Mouse (Mus musculus): ENCODE results near the gene Dao.

GRCm38 (mm10) chr5:113965659-113966185 is 37.8 kb upstream of the Dao start:
- TF ChIP-seq CTCF (IDR thresholded peaks at IDR 0.05; ENCODE audit: insufficient read depth, low read depth, low read length), result no peak
- no peak for TF ChIP-seq POLR2A (IDR thresholded peaks at IDR 0.05; ENCODE audit: insufficient read depth, low read depth, low read length)
